Mouse (Mus musculus) neural tube, embryonic 15.5 days (tissue): ENCODE measurements around the gene Arnt2. TPM values are rescaled to one million over a fixed set of nuclear protein-coding genes. Genes with fewer than 3 reads are reported as not detected.

Experiments
- ATAC-seq: fragments of 200-750 bp; cut with Nextera tagmentation; 2 replicates; pipeline ENCODE4 v1.8.0; 2017; ENCODE audit warnings: mild to moderate bottlenecking, moderate TSS enrichment, moderate library complexity; ENCODE audit not compliant: low FRiP score
- H3K27ac ChIP-seq: fragments of 300-500 bp; sonication (generic); replicated peaks from 2 replicates; pipeline ENCODE4 v1.5.1; 2015; ENCODE audit warnings: mild to moderate bottlenecking, inconsistent platforms
- H3K27me3 ChIP-seq: fragments of 300-500 bp; sonication (generic); replicated peaks from 2 replicates; pipeline ENCODE4 v1.6.1; 2015; ENCODE audit warnings: inconsistent platforms
- H3K36me3 ChIP-seq: fragments of 300-500 bp; sonication (generic); 2 replicates; pipeline ENCODE4 v1.6.1; 2015; ENCODE audit warnings: inconsistent platforms
- H3K4me1 ChIP-seq: fragments of 300-500 bp; sonication (generic); 2 replicates; pipeline ENCODE4 v1.6.1; 2015; ENCODE audit warnings: inconsistent platforms
- H3K4me2 ChIP-seq: fragments of 300-500 bp; sonication (generic); 2 replicates; pipeline ENCODE4 v1.6.1; 2015; ENCODE audit warnings: inconsistent platforms, mild to moderate bottlenecking, moderate library complexity
- H3K4me3 ChIP-seq: fragments of 300-500 bp; sonication (generic); replicated peaks from 2 replicates; pipeline ENCODE4 v1.5.1; 2015; ENCODE audit warnings: mild to moderate bottlenecking, inconsistent platforms
- H3K9ac ChIP-seq: fragments of 300-500 bp; sonication (generic); replicated peaks from 2 replicates; pipeline ENCODE4 v1.6.1; 2015; ENCODE audit warnings: mild to moderate bottlenecking, inconsistent platforms
- H3K9me3 ChIP-seq: fragments of 300-500 bp; sonication (generic); replicated peaks from 2 replicates; pipeline ENCODE4 v1.6.1; 2016; ENCODE audit warnings: inconsistent platforms
- WGBS: fragments of 180-500 bp; shearing (Covaris S2); methylation state at CpG from one replicate; pipeline ENCODE4 v1.1.7; 2015; ENCODE audit warnings: mixed read lengths; 5-methylcytosine and 5-hydroxymethylcytosine counted together
- polyA plus RNA-seq: library from polyadenylated mRNA; unstranded; fragments of >200 nt; fragmentation: Nextera tagmentation; extraction: Ambion mirVana; gene quantifications from 2 replicates; pipeline ENCODE4 v1.2.1, GENCODE M21; 2015

The Arnt2 gene
- polyA plus RNA-seq: 49.2 and 55.0 TPM in 2 replicates

DNA sequence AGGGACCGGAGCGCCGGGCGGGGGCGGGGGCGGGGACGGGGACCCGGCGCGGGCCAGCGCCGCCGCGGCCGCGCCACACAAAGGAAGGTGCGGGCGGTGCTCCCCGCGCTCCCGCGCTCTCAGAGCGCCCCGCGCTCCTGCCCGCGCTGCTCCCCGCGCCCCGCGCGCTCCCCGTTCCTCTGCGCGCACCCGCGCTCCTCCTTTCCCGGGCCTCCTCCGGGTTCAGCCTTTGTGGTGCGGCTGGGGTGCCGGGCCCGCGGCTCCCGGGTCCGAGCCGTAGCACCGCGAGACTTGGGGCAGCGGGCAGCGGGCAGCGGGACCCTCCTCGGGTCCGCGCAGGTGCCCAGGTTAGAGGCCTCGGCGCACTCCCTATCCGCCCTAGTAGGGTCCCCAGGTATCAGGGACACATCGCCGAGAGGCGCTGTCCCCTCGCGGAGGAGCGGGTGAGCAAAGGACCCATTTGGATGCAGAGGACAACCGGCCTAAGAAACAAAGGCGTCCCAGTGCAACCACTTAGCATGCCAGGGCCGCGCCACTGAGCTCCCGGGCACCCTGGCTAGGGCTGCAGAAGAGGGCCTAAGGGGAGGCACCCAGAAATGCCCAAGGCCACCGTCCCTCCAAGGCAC lies at the start of gene Arnt2:
Gene Arnt2, minus strand, starts transcription at position 281 of the 626 bp plus-strand sequence.
- Histone ChIP-seq H3K27ac (peak within 1 kb of the TSS; percentile 97), H3K4me1 (peaks cover 37% of the 10 kb centered on the region), H3K4me2 (peak within 1 kb of the TSS; percentile 74), H3K4me3 (peak within 1 kb of the TSS; percentile 81), H3K36me3 (no peaks in the 10 kb centered on the region; the same call in 1 of the 2 replicates), H3K27me3 (no peaks in the 10 kb centered on the region), H3K9ac (peak within 1 kb of the TSS; percentile 88), H3K9me3 (no peaks in the 10 kb centered on the region)
- under 1% methylated on average over 52 of the region's 69 CpGs for WGBS
- ATAC-seq: peak; percentile 92

GRCm38 (mm10) chr7:84451681-84452080 lies 41.7 kb upstream of the Arnt2 start:
- ATAC-seq: no peak
- Histone ChIP-seq H3K27me3 (no peaks in the 10 kb centered on the region), H3K4me2 (no peak overlapping the region), H3K9ac (no peak overlapping the region), H3K36me3 (no peaks in the 10 kb centered on the region), H3K27ac (no peak overlapping the region), H3K4me3 (no peak overlapping the region), H3K4me1 (peaks cover 3% of the 10 kb centered on the region; the same call in 1 of the 2 replicates), H3K9me3 (no peaks in the 10 kb centered on the region)

DNA sequence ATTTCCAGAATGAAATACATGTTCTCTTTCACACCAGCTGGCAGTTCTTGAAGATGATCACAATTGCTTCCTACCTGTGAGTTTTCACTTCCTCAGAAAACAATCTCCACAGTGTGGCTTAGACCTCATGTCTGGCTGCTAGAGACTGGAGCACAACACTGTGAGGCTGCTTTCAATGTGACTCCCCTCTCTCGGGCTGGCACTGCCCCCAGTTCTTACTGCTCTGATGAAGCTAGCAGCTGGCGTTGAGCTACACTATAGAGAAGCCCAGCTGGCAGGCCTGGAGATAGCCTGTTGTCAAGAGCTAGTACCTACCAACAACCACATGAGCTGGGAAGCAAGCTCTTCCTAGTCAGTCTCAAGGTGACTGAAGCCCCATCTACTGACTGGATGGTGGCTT lies 39.1 kb upstream of the Arnt2 start:
- H3K9me3 ChIP-seq: no peaks in the 10 kb centered on the region
- peaks cover 3% of the 10 kb centered on the region; the same call in 1 of the 2 replicates for H3K4me1 ChIP-seq
- H3K27me3 ChIP-seq: no peaks in the 10 kb centered on the region
- 55% methylated on average over 2 of the region's 2 CpGs for WGBS
- no peaks in the 10 kb centered on the region for H3K36me3 ChIP-seq
- H3K27ac ChIP-seq: no peak overlapping the region
- H3K9ac ChIP-seq: no peak overlapping the region
- no peak overlapping the region for H3K4me2 ChIP-seq
- H3K4me3 ChIP-seq: no peak overlapping the region
- peak; percentile 9; the same call in 1 of the 2 replicates for ATAC-seq

GRCm38 (mm10) chr7:84448512-84448911 lies 38.5 kb upstream of the Arnt2 start:
- ATAC-seq: no peak
- Histone ChIP-seq H3K27me3 (no peaks in the 10 kb centered on the region), H3K36me3 (no peaks in the 10 kb centered on the region), H3K4me1 (peaks cover 3% of the 10 kb centered on the region; the same call in 1 of the 2 replicates), H3K4me3 (no peak overlapping the region), H3K9me3 (no peaks in the 10 kb centered on the region), H3K9ac (no peak overlapping the region), H3K27ac (no peak overlapping the region), H3K4me2 (no peak overlapping the region)

DNA sequence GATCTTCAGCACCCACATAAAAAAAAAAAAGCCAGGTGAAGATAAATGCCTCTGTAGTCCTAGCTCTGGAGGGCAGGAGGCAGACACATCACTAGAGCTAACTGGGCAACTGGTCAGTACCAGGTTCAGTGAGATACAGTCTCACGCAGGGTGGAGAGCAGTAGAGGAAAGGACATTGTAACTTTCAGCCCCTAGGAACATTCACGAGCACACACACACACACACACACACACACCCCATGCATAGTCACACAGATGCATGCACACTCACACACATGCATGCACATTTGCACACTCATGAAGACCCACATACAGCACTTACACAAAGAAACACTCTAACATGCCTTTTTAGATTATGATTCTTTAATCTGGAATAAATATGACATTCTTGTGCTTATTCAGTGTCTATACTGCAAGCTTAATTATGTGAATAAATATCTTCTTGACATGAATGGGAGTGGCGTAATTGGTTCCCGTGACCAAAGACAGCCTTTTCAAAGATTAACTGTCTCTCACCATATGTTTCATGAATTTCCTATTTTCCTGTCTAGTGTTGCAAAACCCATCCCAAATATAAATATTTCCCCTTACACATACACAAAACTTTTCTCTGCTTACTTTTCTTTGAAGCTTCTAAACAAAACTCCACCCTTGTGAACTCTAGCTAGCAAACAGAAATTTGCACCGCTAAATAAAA lies 37.9 kb upstream of the Arnt2 start:
- Histone ChIP-seq H3K9ac (no peak overlapping the region), H3K4me2 (no peak overlapping the region), H3K4me3 (no peak overlapping the region), H3K36me3 (no peaks in the 10 kb centered on the region), H3K4me1 (peaks cover 3% of the 10 kb centered on the region; the same call in 1 of the 2 replicates), H3K27me3 (no peaks in the 10 kb centered on the region), H3K27ac (no peak overlapping the region), H3K9me3 (no peaks in the 10 kb centered on the region)
- 70% methylated on average over 5 of the region's 5 CpGs for WGBS
- no peak for ATAC-seq

DNA sequence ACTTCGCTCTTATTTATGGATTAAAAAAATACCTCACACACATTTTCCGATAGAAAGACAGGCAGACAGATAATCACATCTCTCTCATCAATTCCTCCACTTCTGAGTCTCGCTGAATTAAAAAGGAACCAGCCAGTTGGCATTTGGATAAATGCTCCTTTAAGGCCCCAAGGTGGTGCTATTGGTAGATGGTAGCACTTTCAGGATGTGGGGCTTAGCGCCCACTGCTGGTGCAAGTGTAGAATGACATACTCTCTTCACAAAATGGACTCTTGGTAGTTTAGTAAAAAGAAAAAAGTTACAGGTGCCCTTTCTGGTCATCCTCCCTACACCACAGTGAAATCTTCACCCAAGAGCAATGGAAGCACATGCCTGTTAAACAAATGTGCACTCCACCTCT lies 37.1 kb upstream of the Arnt2 start:
- no peak for ATAC-seq
- no peak overlapping the region for H3K4me2 ChIP-seq
- H3K27ac ChIP-seq: no peak overlapping the region
- H3K9me3 ChIP-seq: no peaks in the 10 kb centered on the region
- H3K9ac ChIP-seq: no peak overlapping the region
- H3K27me3 ChIP-seq: no peaks in the 10 kb centered on the region
- no peak overlapping the region for H3K4me3 ChIP-seq
- WGBS: 27% methylated on average over 4 of the region's 4 CpGs
- H3K36me3 ChIP-seq: no peaks in the 10 kb centered on the region
- peaks cover 3% of the 10 kb centered on the region; the same call in 1 of the 2 replicates for H3K4me1 ChIP-seq

DNA sequence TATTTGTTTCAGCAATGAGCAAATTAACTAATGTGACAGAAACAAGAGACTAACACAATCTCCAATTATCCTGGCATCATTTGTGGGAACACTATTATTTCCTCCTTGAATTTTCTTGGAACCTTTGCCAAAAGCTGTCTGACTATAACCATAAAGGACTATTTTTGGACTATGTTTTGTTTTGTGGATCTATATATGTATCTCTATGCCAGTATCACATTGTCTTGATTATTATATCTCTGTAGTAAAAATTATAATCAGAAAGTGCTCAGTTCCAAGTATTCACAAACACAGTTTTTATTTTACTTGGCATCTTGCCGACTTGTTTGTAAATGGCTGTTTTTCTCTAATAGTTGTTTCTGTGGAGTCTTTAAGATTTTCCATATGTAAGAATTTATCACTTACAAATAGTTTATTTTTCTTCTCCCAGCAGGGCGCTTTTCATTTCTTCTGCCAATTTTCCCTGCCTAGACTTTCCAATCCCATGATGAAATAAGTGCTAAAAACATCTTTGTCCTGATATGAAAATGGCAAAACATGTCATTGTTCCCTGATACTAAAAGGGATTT lies 32.5 kb upstream of the Arnt2 start:
- Histone ChIP-seq H3K36me3 (no peaks in the 10 kb centered on the region), H3K27me3 (no peaks in the 10 kb centered on the region), H3K4me1 (peaks cover 3% of the 10 kb centered on the region; the same call in 1 of the 2 replicates), H3K27ac (no peak overlapping the region), H3K4me2 (no peak overlapping the region), H3K9me3 (no peaks in the 10 kb centered on the region), H3K4me3 (no peak overlapping the region), H3K9ac (no peak overlapping the region)
- 84% methylated on average over 2 of the region's 2 CpGs for WGBS
- no peak for ATAC-seq

DNA sequence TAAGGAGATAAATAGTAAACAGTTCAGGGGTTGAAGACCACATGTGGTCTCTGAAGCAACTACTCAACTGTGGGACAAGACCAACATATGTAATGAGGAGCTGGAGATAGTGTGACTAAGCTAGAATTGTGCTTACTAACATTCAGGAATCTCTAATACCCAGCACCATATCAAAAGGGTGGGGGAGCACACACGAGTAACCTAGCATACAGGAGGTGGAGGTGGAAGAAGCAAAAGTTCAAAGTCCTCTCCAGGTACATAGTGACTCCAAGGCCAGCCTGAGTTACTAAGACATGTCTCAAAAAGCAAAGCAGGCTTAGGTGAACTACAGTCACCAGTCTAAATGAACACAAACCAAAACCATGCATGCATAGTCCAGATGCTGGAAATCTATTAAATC lies 29.6 kb upstream of the Arnt2 start:
- WGBS: 77% methylated on average over 1 of the region's 1 CpGs
- no peak overlapping the region for H3K9ac ChIP-seq
- no peak overlapping the region for H3K4me3 ChIP-seq
- H3K27ac ChIP-seq: no peak overlapping the region
- no peaks in the 10 kb centered on the region for H3K4me1 ChIP-seq
- no peak overlapping the region for H3K4me2 ChIP-seq
- H3K9me3 ChIP-seq: no peaks in the 10 kb centered on the region
- ATAC-seq: no peak
- no peaks in the 10 kb centered on the region for H3K27me3 ChIP-seq
- H3K36me3 ChIP-seq: no peaks in the 10 kb centered on the region

GRCm38 (mm10) chr7:84434901-84435300 lies 24.9 kb upstream of the Arnt2 start:
- no peaks in the 10 kb centered on the region for H3K9me3 ChIP-seq
- WGBS: 76% methylated on average over 2 of the region's 2 CpGs
- no peak overlapping the region for H3K4me2 ChIP-seq
- 0 out of 2 replicates have a peak, but pooled peaks cover 4% of the 10 kb centered on the region for H3K4me1 ChIP-seq
- no peaks in the 10 kb centered on the region for H3K36me3 ChIP-seq
- no peak overlapping the region for H3K9ac ChIP-seq
- ATAC-seq: no peak
- no peak overlapping the region for H3K4me3 ChIP-seq
- H3K27me3 ChIP-seq: no peaks in the 10 kb centered on the region
- H3K27ac ChIP-seq: no peak overlapping the region

- ATAC-seq: no peak
- Histone ChIP-seq H3K9me3 (no peaks in the 10 kb centered on the region), H3K36me3 (no peaks in the 10 kb centered on the region), H3K4me1 (0 out of 2 replicates have a peak, but pooled peaks cover 4% of the 10 kb centered on the region), H3K27me3 (no peaks in the 10 kb centered on the region), H3K9ac (no peak overlapping the region), H3K27ac (no peak overlapping the region), H3K4me2 (no peak overlapping the region), H3K4me3 (no peak overlapping the region)
Observed at GRCm38 (mm10) chr7:84432151-84432550, 22.2 kb upstream of the Arnt2 start.

GRCm38 (mm10) chr7:84427221-84427620 lies 17.2 kb upstream of the Arnt2 start:
- H3K9me3 ChIP-seq: no peaks in the 10 kb centered on the region
- H3K4me3 ChIP-seq: no peak overlapping the region
- no peak for ATAC-seq
- H3K27me3 ChIP-seq: no peaks in the 10 kb centered on the region
- H3K4me1 ChIP-seq: peaks cover 7% of the 10 kb centered on the region; the same call in 1 of the 2 replicates
- 82% methylated on average over 2 of the region's 2 CpGs for WGBS
- no peak overlapping the region for H3K4me2 ChIP-seq
- H3K27ac ChIP-seq: no peak overlapping the region
- no peak overlapping the region for H3K9ac ChIP-seq
- no peaks in the 10 kb centered on the region for H3K36me3 ChIP-seq
